Mouse (Mus musculus): Measurements from ENCODE around the gene Nsun5.
A peak's percentile ranks its signal among the peaks of the same experiment; 100 is the strongest.

- TF ChIP-seq POLR2A (IDR thresholded peaks at IDR 0.05; ENCODE audit: extremely low read depth, insufficient read depth, low read length) = no peak
- TF ChIP-seq CTCF (IDR thresholded peaks at IDR 0.05; ENCODE audit: extremely low read depth, insufficient read depth, low read length) = peak; percentile 29; the same call in 1 of the 2 replicates
Observed at GRCm38 (mm10) chr5:135346430-135346829, 23.3 kb upstream of the Nsun5 start.
